ENCODE assay signal across 27 mouse cellular contexts in genomic region chr13:76160587-76160986, GRCm38 (mm10).
DNase-seq lines count a peak whose midpoint lies in the region; ATAC-seq and TF ChIP-seq lines count a peak whose summit lies in the region.
"Had no signal": no experiment of that assay in that cellular context is flagged by ENCODE, and none has a peak within 500 bp of the region (broad histone marks: within the 10 kb centered on the region; RNA-seq: fewer than 3 reads in every experiment).

No protein-coding gene starts in this region.

- TF ChIP-seq POLR2A in limb, embryonic 14.5 days (IDR thresholded peaks at IDR 0.05; ENCODE audit: borderline replicate concordance, extremely low read depth, insufficient read depth, insufficient read length) = no peak

- H3K9me3 ChIP-seq in embryonic facial prominence, embryonic 11.5 days (replicated peaks; ENCODE audit: control insufficient read depth, low read length) = no peaks in the 10 kb centered on the region
- no peaks in the 10 kb centered on the region for H3K9me3 ChIP-seq in embryonic facial prominence, embryonic 10.5 days
- no peaks in the 10 kb centered on the region for H3K9me3 ChIP-seq in limb, embryonic 14.5 days (ENCODE audit: control insufficient read depth, low read length)
- H3K9me3 ChIP-seq in limb, embryonic 10.5 days (replicated peaks) = no peaks in the 10 kb centered on the region
- H3K9me3 ChIP-seq in embryonic facial prominence, embryonic 14.5 days (ENCODE audit: control insufficient read depth, low read length) = no peaks in the 10 kb centered on the region
- H3K9me3 ChIP-seq in stomach, embryonic 16.5 days (replicated peaks; ENCODE audit: control insufficient read depth, low read length) = no peaks in the 10 kb centered on the region
- H3K9me3 ChIP-seq: hindbrain, embryonic 13.5 days; limb, embryonic 15.5 days; liver, embryonic 13.5 days; midbrain, embryonic 13.5 days; neural tube, embryonic 13.5 days had no signal

- no peak overlapping the region for H3K9ac ChIP-seq in embryonic facial prominence, embryonic 11.5 days (replicated peaks; ENCODE audit: low read length)
- H3K9ac ChIP-seq in limb, embryonic 14.5 days (ENCODE audit: low read depth, low read length, severe bottlenecking) = no peak overlapping the region
- H3K9ac ChIP-seq in embryonic facial prominence, embryonic 14.5 days (ENCODE audit: low read depth, low read length) = no peak overlapping the region
- H3K9ac ChIP-seq in stomach, embryonic 16.5 days (ENCODE audit: low read length) = no peak overlapping the region
- H3K9ac ChIP-seq: hindbrain, embryonic 13.5 days; limb, embryonic 15.5 days; liver, embryonic 13.5 days; midbrain, embryonic 13.5 days; neural tube, embryonic 13.5 days had no signal

- no peak overlapping the region for H3K4me3 ChIP-seq in embryonic facial prominence, embryonic 11.5 days (ENCODE audit: low read depth, low read length)
- no peak overlapping the region for H3K4me3 ChIP-seq in embryonic facial prominence, embryonic 10.5 days
- no peak overlapping the region for H3K4me3 ChIP-seq in limb, embryonic 14.5 days (replicated peaks; ENCODE audit: low read length)
- no peak overlapping the region for H3K4me3 ChIP-seq in limb, embryonic 10.5 days
- H3K4me3 ChIP-seq in embryonic facial prominence, embryonic 14.5 days (ENCODE audit: low read depth, low read length) = no peak overlapping the region
- no peak overlapping the region for H3K4me3 ChIP-seq in stomach, embryonic 16.5 days (replicated peaks; ENCODE audit: low read length)
- H3K4me3 ChIP-seq: gastrocnemius, adult 2 months; hindbrain, embryonic 13.5 days; layer of hippocampus, adult 2 months; limb, embryonic 15.5 days; liver, embryonic 13.5 days; midbrain, embryonic 13.5 days; neural tube, embryonic 13.5 days had no signal

- DNase-seq in embryonic facial prominence, embryonic 11.5 days (ENCODE audit: low spot score) = peak; percentile 19
- no peak for DNase-seq in embryonic facial prominence, embryonic 10.5 days (ENCODE audit: low spot score)
- peak; percentile 16 for DNase-seq in limb, embryonic 14.5 days (ENCODE audit: low spot score)
- no peak for DNase-seq in limb, embryonic 10.5 days (ENCODE audit: low spot score)
- DNase-seq in embryonic facial prominence, embryonic 14.5 days (ENCODE audit: low spot score) = peak; percentile 30
- no peak for DNase-seq in heart, postnatal 14 days
- DNase-seq: adrenal gland, adult 8-10 months; cerebellum, adult 2 months; cerebellum, postnatal 14 days; gastrocnemius, adult 2 months; gastrocnemius, postnatal 36 days; heart, adult 18-20 months; heart, postnatal 4 days; liver, embryonic 13.5 days; right cerebral cortex, postnatal 4 days; thymus, postnatal 14 days had no signal

- H3K27ac ChIP-seq in embryonic facial prominence, embryonic 11.5 days (replicated peaks; ENCODE audit: low read depth, low read length) = no peak overlapping the region
- no peak overlapping the region for H3K27ac ChIP-seq in embryonic facial prominence, embryonic 10.5 days (replicated peaks)
- H3K27ac ChIP-seq in limb, embryonic 14.5 days (replicated peaks; ENCODE audit: low read depth, low read length) = no peak overlapping the region
- H3K27ac ChIP-seq in limb, embryonic 10.5 days = no peak overlapping the region
- H3K27ac ChIP-seq in embryonic facial prominence, embryonic 14.5 days (replicated peaks; ENCODE audit: low read depth, low read length) = no peak overlapping the region
- peak overlapping the region; percentile 73; the same call in 1 of the 2 replicates for H3K27ac ChIP-seq in stomach, embryonic 16.5 days (ENCODE audit: low read length)
- H3K27ac ChIP-seq: gastrocnemius, adult 2 months; hindbrain, embryonic 13.5 days; kidney, postnatal 0 days; layer of hippocampus, adult 2 months; limb, embryonic 15.5 days; liver, embryonic 13.5 days; midbrain, embryonic 13.5 days; neural tube, embryonic 13.5 days had no signal

- no peak for ATAC-seq in embryonic facial prominence, embryonic 11.5 days (replicated peaks; ENCODE audit: insufficient number of reproducible peaks, low FRiP score, low TSS enrichment, low read depth)
- ATAC-seq in limb, embryonic 14.5 days (ENCODE audit: low FRiP score, low read depth) = no peak
- peak; percentile 65; the same call in 1 of the 2 replicates for ATAC-seq in embryonic facial prominence, embryonic 14.5 days (ENCODE audit: low read depth)
- no peak for ATAC-seq in stomach, embryonic 16.5 days (ENCODE audit: insufficient read depth, low FRiP score)
- ATAC-seq: forebrain, embryonic 16.5 days; intestine, postnatal 0 days; midbrain, embryonic 13.5 days had no signal

- peaks cover 3% of the 10 kb centered on the region; the same call in 1 of the 2 replicates for H3K36me3 ChIP-seq in embryonic facial prominence, embryonic 11.5 days (replicated peaks; ENCODE audit: control insufficient read depth, insufficient read depth, low read depth, low read length)
- H3K36me3 ChIP-seq in embryonic facial prominence, embryonic 10.5 days (replicated peaks) = peaks cover 83% of the 10 kb centered on the region
- peaks cover 57% of the 10 kb centered on the region for H3K36me3 ChIP-seq in limb, embryonic 14.5 days (ENCODE audit: control insufficient read depth, insufficient read depth, low read length)
- peaks cover 85% of the 10 kb centered on the region for H3K36me3 ChIP-seq in limb, embryonic 10.5 days
- H3K36me3 ChIP-seq in embryonic facial prominence, embryonic 14.5 days (ENCODE audit: control insufficient read depth, insufficient read depth, low read length) = peaks cover 71% of the 10 kb centered on the region
- H3K36me3 ChIP-seq in stomach, embryonic 16.5 days (ENCODE audit: control insufficient read depth, insufficient read depth, low read length) = 0 out of 2 replicates have a peak, but pooled peaks cover 24% of the 10 kb centered on the region

- H3K4me1 ChIP-seq in embryonic facial prominence, embryonic 11.5 days (ENCODE audit: control insufficient read depth, insufficient read depth, low read length) = no peaks in the 10 kb centered on the region
- H3K4me1 ChIP-seq in embryonic facial prominence, embryonic 10.5 days = no peaks in the 10 kb centered on the region
- H3K4me1 ChIP-seq in limb, embryonic 14.5 days (ENCODE audit: control insufficient read depth, insufficient read depth, low read length) = no peaks in the 10 kb centered on the region
- H3K4me1 ChIP-seq in limb, embryonic 10.5 days = no peaks in the 10 kb centered on the region
- no peaks in the 10 kb centered on the region for H3K4me1 ChIP-seq in embryonic facial prominence, embryonic 14.5 days (ENCODE audit: control insufficient read depth, insufficient read depth, low read length)
- no peaks in the 10 kb centered on the region for H3K4me1 ChIP-seq in stomach, embryonic 16.5 days (ENCODE audit: control insufficient read depth, insufficient read depth, low read length)
- H3K4me1 ChIP-seq: hindbrain, embryonic 13.5 days; limb, embryonic 15.5 days; liver, embryonic 13.5 days; midbrain, embryonic 13.5 days; neural tube, embryonic 13.5 days had no signal

- WGBS in embryonic facial prominence, embryonic 11.5 days = 88% methylated on average over 2 of the region's 2 CpGs
- WGBS in embryonic facial prominence, embryonic 10.5 days = 86% methylated on average over 2 of the region's 2 CpGs
- 84% methylated on average over 2 of the region's 2 CpGs for WGBS in limb, embryonic 14.5 days
- 92% methylated on average over 2 of the region's 2 CpGs for WGBS in limb, embryonic 10.5 days
- WGBS in embryonic facial prominence, embryonic 14.5 days = 80% methylated on average over 2 of the region's 2 CpGs
- WGBS in stomach, embryonic 16.5 days = 64% methylated on average over 2 of the region's 2 CpGs

- H3K27me3 ChIP-seq in embryonic facial prominence, embryonic 11.5 days (ENCODE audit: control insufficient read depth, insufficient read depth, low read length) = no peaks in the 10 kb centered on the region
- H3K27me3 ChIP-seq in embryonic facial prominence, embryonic 10.5 days (replicated peaks; ENCODE audit: low read depth, poor library complexity, severe bottlenecking) = no peaks in the 10 kb centered on the region
- no peaks in the 10 kb centered on the region for H3K27me3 ChIP-seq in limb, embryonic 14.5 days (ENCODE audit: control insufficient read depth, insufficient read depth, low read length)
- H3K27me3 ChIP-seq in limb, embryonic 10.5 days (ENCODE audit: low read depth, poor library complexity, severe bottlenecking) = no peaks in the 10 kb centered on the region
- H3K27me3 ChIP-seq in embryonic facial prominence, embryonic 14.5 days (replicated peaks; ENCODE audit: control insufficient read depth, insufficient read depth, low read length) = no peaks in the 10 kb centered on the region
- no peaks in the 10 kb centered on the region for H3K27me3 ChIP-seq in stomach, embryonic 16.5 days (ENCODE audit: control insufficient read depth, insufficient read depth, low read length)
- H3K27me3 ChIP-seq: CH12.LX; hindbrain, embryonic 13.5 days; limb, embryonic 15.5 days; liver, embryonic 13.5 days; midbrain, embryonic 13.5 days; neural tube, embryonic 13.5 days had no signal

- no peak overlapping the region for H3K4me2 ChIP-seq in embryonic facial prominence, embryonic 11.5 days (ENCODE audit: low read depth, low read length)
- no peak overlapping the region for H3K4me2 ChIP-seq in limb, embryonic 14.5 days (replicated peaks; ENCODE audit: low read depth, low read length, severe bottlenecking)
- no peak overlapping the region for H3K4me2 ChIP-seq in embryonic facial prominence, embryonic 14.5 days (ENCODE audit: low read depth, low read length)
- H3K4me2 ChIP-seq in stomach, embryonic 16.5 days (ENCODE audit: low read depth, low read length) = no peak overlapping the region
- H3K4me2 ChIP-seq: heart, embryonic 11.5 days; hindbrain, embryonic 13.5 days; limb, embryonic 15.5 days; liver, embryonic 13.5 days; midbrain, embryonic 13.5 days; neural tube, embryonic 13.5 days had no signal

- intact Hi-C loops in heart, postnatal 14 days (cut with DNase I) = no loop called here

Comparison
In these comparisons a context has a peak if more than half of its experiments do, and no peak if none do; other contexts are left out.
1. DNase-seq: peak in embryonic facial prominence, embryonic 11.5 days (single experiment), limb, embryonic 14.5 days (single experiment) and embryonic facial prominence, embryonic 14.5 days (single experiment); none in embryonic facial prominence, embryonic 10.5 days (single experiment), limb, embryonic 10.5 days (single experiment) and heart, postnatal 14 days (0 of 2).